Comparison of ENCODE assay signal across 8 mouse cellular contexts in genomic region chr2:47491874-47492539, GRCm38 (mm10).
DNase-seq lines count a peak whose midpoint lies in the region; ATAC-seq lines count a peak whose summit lies in the region.

No protein-coding gene starts in this region.

- 15% methylated on average over 5 of the region's 5 CpGs for WGBS in liver, embryonic 11.5 days
- WGBS in hindbrain, embryonic 15.5 days, result 12% methylated on average over 5 of the region's 5 CpGs
- WGBS in midbrain, embryonic 14.5 days, result 13% methylated on average over 5 of the region's 5 CpGs

- no peak for ATAC-seq in liver, embryonic 11.5 days (replicated peaks; ENCODE audit: low FRiP score)
- peak; percentile 75; the same call in 1 of the 2 replicates for ATAC-seq in hindbrain, embryonic 15.5 days (ENCODE audit: low FRiP score, low read depth)
- peak; percentile 62; the same call in 1 of the 2 replicates for ATAC-seq in midbrain, embryonic 14.5 days (ENCODE audit: low FRiP score, low TSS enrichment)
- no peak for ATAC-seq in inflammation-experienced regulatory T-cells, adult 6 months

- H3K36me3 ChIP-seq in liver, embryonic 11.5 days (ENCODE audit: control insufficient read depth, insufficient read depth, low read length), result no peaks in the 10 kb centered on the region
- no peaks in the 10 kb centered on the region for H3K36me3 ChIP-seq in hindbrain, embryonic 15.5 days
- H3K36me3 ChIP-seq in midbrain, embryonic 14.5 days (ENCODE audit: control insufficient read depth, insufficient read depth, low read length), result no peaks in the 10 kb centered on the region

- H3K4me1 ChIP-seq in liver, embryonic 11.5 days (replicated peaks; ENCODE audit: control insufficient read depth, insufficient read depth, low read length), result no peaks in the 10 kb centered on the region
- H3K4me1 ChIP-seq in hindbrain, embryonic 15.5 days (replicated peaks), result no peaks in the 10 kb centered on the region
- H3K4me1 ChIP-seq in midbrain, embryonic 14.5 days (ENCODE audit: control insufficient read depth, insufficient read depth, low read length), result no peaks in the 10 kb centered on the region

- H3K4me3 ChIP-seq in liver, embryonic 11.5 days (ENCODE audit: low read depth, low read length), result no peak overlapping the region
- no peak overlapping the region for H3K4me3 ChIP-seq in hindbrain, embryonic 15.5 days
- no peak overlapping the region for H3K4me3 ChIP-seq in midbrain, embryonic 14.5 days (replicated peaks; ENCODE audit: low read depth, low read length)

- H3K9ac ChIP-seq in liver, embryonic 11.5 days (ENCODE audit: low read depth, low read length), result no peak overlapping the region
- H3K9ac ChIP-seq in hindbrain, embryonic 15.5 days, result no peak overlapping the region
- no peak overlapping the region for H3K9ac ChIP-seq in midbrain, embryonic 14.5 days (replicated peaks; ENCODE audit: low read length)

- no peaks in the 10 kb centered on the region for H3K9me3 ChIP-seq in liver, embryonic 11.5 days (ENCODE audit: control insufficient read depth, low read length)
- no peaks in the 10 kb centered on the region for H3K9me3 ChIP-seq in hindbrain, embryonic 15.5 days
- H3K9me3 ChIP-seq in midbrain, embryonic 14.5 days (ENCODE audit: control insufficient read depth, low read length), result no peaks in the 10 kb centered on the region

- DNase-seq in cerebellum, postnatal 10 days, result peak; percentile 61 to 66
- no peak for DNase-seq in cerebellum, adult 11 months
- DNase-seq in liver, result peak; percentile 6
- no peak for DNase-seq in liver, embryonic 11.5 days (ENCODE audit: low spot score)
- peak; percentile 12 for DNase-seq in c-Kit-positive CD71-negative TER-119-negative erythroid progenitor cells, embryonic 14.5 days (ENCODE audit: low read depth)
- DNase-seq in midbrain, embryonic 14.5 days, result peak; percentile 85

- no peak overlapping the region for H3K27ac ChIP-seq in liver, embryonic 11.5 days (ENCODE audit: low read depth, low read length)
- H3K27ac ChIP-seq in hindbrain, embryonic 15.5 days (replicated peaks), result no peak overlapping the region
- no peak overlapping the region for H3K27ac ChIP-seq in midbrain, embryonic 14.5 days (replicated peaks; ENCODE audit: low read depth, low read length)

- H3K27me3 ChIP-seq in liver, embryonic 11.5 days (replicated peaks; ENCODE audit: control insufficient read depth, insufficient read depth, low read length), result no peaks in the 10 kb centered on the region
- H3K27me3 ChIP-seq in hindbrain, embryonic 15.5 days, result no peaks in the 10 kb centered on the region
- H3K27me3 ChIP-seq in midbrain, embryonic 14.5 days (ENCODE audit: control insufficient read depth, insufficient read depth, low read length), result no peaks in the 10 kb centered on the region

- no peak overlapping the region for H3K4me2 ChIP-seq in liver, embryonic 11.5 days
- H3K4me2 ChIP-seq in hindbrain, embryonic 15.5 days, result no peak overlapping the region
- no peak overlapping the region for H3K4me2 ChIP-seq in midbrain, embryonic 14.5 days (ENCODE audit: low read length)

Comparison
In these comparisons a context has a peak if more than half of its experiments do, and no peak if none do; other contexts are left out.
1. DNase-seq: peak in cerebellum, postnatal 10 days (2 of 2), liver (single experiment), c-Kit-positive CD71-negative TER-119-negative erythroid progenitor cells, embryonic 14.5 days (single experiment) and midbrain, embryonic 14.5 days (single experiment); none in cerebellum, adult 11 months (single experiment) and liver, embryonic 11.5 days (single experiment).
2. ATAC-seq: peak in hindbrain, embryonic 15.5 days (single experiment) and midbrain, embryonic 14.5 days (single experiment); none in liver, embryonic 11.5 days (single experiment) and inflammation-experienced regulatory T-cells, adult 6 months (single experiment).